Mouse (Mus musculus) forebrain, embryonic 16.5 days (tissue): ENCODE measurements at regions not wholly inside any gene's neighbourhood (a gene's known extent, or its start where the extent isn't known, plus 50 kb on each side); places are given as distances from the start of the nearest gene placed in this dataset.
"Not testable (repeated sequence)": the region's sequence is repeated elsewhere in the genome, so short reads cannot be mapped to it uniquely, and the experiment has no call there.

Experiments used
- ATAC-seq: fragments of 200-750 bp; cut with Nextera tagmentation; 2 replicates; pipeline ENCODE4 v1.8.0; 2017; ENCODE audit warnings: mild to moderate bottlenecking, moderate library complexity
- H3K27ac ChIP-seq: fragments of 300-500 bp; sonication (generic); 2 replicates; pipeline ENCODE4 v1.5.1; 2014; ENCODE audit warnings: low read length, control low read depth
- H3K27me3 ChIP-seq: fragments of 300-500 bp; sonication (generic); replicated peaks from 2 replicates; pipeline ENCODE4 v1.6.1; 2014; ENCODE audit warnings: low read length; ENCODE audit not compliant: control insufficient read depth, insufficient read depth
- H3K36me3 ChIP-seq: fragments of 300-500 bp; sonication (generic); 2 replicates; pipeline ENCODE4 v1.6.1; 2014; ENCODE audit not compliant: control insufficient read depth, insufficient read depth
- H3K4me1 ChIP-seq: fragments of 300-500 bp; sonication (generic); replicated peaks from 2 replicates; pipeline ENCODE4 v1.6.1; 2014; ENCODE audit warnings: low read length; ENCODE audit not compliant: control insufficient read depth, insufficient read depth
- H3K4me2 ChIP-seq: fragments of 300-500 bp; sonication (generic); 2 replicates; pipeline ENCODE4 v1.6.1; 2014; ENCODE audit warnings: mild to moderate bottlenecking, low read length, control low read depth
- H3K4me3 ChIP-seq: fragments of 300-500 bp; sonication (generic); replicated peaks from 2 replicates; pipeline ENCODE4 v1.5.1; 2014; ENCODE audit warnings: mild to moderate bottlenecking, low read length, control low read depth
- H3K9ac ChIP-seq: fragments of 300-500 bp; sonication (generic); replicated peaks from 2 replicates; pipeline ENCODE4 v1.6.1; 2014; ENCODE audit warnings: low read depth, low read length, control low read depth
- H3K9me3 ChIP-seq: fragments of 300-500 bp; sonication (generic); 2 replicates; pipeline ENCODE4 v1.6.1; 2016; ENCODE audit warnings: low read length; ENCODE audit not compliant: control insufficient read depth
- WGBS: fragments of 180-500 bp; shearing (Covaris S2); extraction: QIAGEN DNeasy Blood & Tissue Kit; methylation state at CpG from one replicate; pipeline ENCODE4 v1.1.7; 2014; 5-methylcytosine and 5-hydroxymethylcytosine counted together

DNA sequence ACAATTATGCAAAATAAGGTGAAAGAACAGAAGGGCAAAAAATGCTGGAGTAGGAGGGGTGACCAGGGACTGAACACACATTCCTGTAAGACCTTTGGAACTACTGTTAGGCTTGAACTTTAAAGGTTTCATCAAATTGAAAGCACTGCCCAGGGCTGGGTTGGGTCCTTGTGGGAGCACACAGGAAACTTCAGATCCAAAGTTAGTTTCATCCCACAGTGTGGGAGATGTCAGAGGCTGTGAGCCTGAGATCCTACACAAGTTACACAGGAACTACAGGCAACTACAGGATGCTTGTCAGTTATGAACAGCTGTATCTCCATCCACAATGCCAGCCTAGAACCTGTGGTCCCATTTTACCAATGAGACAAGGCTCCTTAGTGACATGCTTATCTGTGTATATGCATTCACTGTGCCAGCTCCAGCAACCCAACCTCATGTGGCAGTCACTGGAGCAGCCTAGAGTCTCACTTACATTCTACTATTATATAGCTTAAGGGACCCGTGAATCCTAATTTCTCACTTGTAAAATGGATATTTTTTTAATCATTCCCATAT lies 1334.4 kb upstream of the A1bg start:
- no peaks in the 10 kb centered on the region for H3K9me3 ChIP-seq
- no peaks in the 10 kb centered on the region for H3K27me3 ChIP-seq
- H3K4me3 ChIP-seq, result no peak overlapping the region
- no peak overlapping the region for H3K4me2 ChIP-seq
- H3K4me1 ChIP-seq, result peaks cover 8% of the 10 kb centered on the region; the same call in 1 of the 2 replicates
- no peak for ATAC-seq
- 76% methylated on average over 1 of the region's 1 CpGs for WGBS
- no peak overlapping the region for H3K9ac ChIP-seq
- no peak overlapping the region for H3K27ac ChIP-seq
- H3K36me3 ChIP-seq, result no peaks in the 10 kb centered on the region

GRCm38 (mm10) chr15:62255571-62255970 lies 1332.8 kb upstream of the A1bg start:
- Histone ChIP-seq H3K4me3 (no peak overlapping the region), H3K9me3 (no peaks in the 10 kb centered on the region), H3K4me1 (peaks cover 8% of the 10 kb centered on the region; the same call in 1 of the 2 replicates), H3K27me3 (no peaks in the 10 kb centered on the region), H3K27ac (no peak overlapping the region), H3K9ac (no peak overlapping the region), H3K4me2 (no peak overlapping the region), H3K36me3 (no peaks in the 10 kb centered on the region)
- ATAC-seq, result no peak
- WGBS, result 98% methylated on average over 5 of the region's 5 CpGs

DNA sequence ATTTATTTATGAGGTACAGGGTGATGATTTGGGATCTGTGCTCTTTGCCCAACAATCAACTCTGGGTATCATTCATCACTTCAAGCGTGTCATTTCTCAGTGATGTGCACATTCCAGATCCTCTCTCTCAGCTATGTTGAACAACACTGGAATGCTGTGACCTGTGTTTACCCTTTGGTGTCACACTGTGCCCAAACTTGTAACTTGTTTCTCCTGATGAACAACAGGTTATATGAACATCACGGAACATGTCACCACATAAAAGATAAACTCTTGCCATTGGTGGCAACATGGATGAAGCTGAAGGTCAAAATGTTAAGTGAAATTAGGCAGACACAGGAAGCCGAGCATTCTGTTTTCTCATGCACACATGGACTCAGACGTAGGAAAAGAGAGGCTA lies 1330.9 kb upstream of the A1bg start:
- H3K27ac ChIP-seq, result no peak overlapping the region
- H3K4me3 ChIP-seq, result no peak overlapping the region
- no peaks in the 10 kb centered on the region for H3K9me3 ChIP-seq
- peaks cover 15% of the 10 kb centered on the region for H3K4me1 ChIP-seq
- H3K9ac ChIP-seq, result no peak overlapping the region
- H3K36me3 ChIP-seq, result no peaks in the 10 kb centered on the region
- ATAC-seq, result no peak
- no peaks in the 10 kb centered on the region for H3K27me3 ChIP-seq
- H3K4me2 ChIP-seq, result no peak overlapping the region
- 95% methylated on average over 4 of the region's 4 CpGs for WGBS

GRCm38 (mm10) chr15:62252078-62252833 lies 1329.4 kb upstream of the A1bg start:
- H3K27ac ChIP-seq, H3K36me3 ChIP-seq, H3K4me3 ChIP-seq, H3K27me3 ChIP-seq, ATAC-seq, H3K9me3 ChIP-seq, H3K4me2 ChIP-seq, H3K4me1 ChIP-seq, H3K9ac ChIP-seq: not testable (repeated sequence)
- 88% methylated on average over 2 of the region's 2 CpGs for WGBS

GRCm38 (mm10) chr15:62249436-62249835 lies 1326.6 kb upstream of the A1bg start:
- no peaks in the 10 kb centered on the region for H3K36me3 ChIP-seq
- no peak overlapping the region for H3K9ac ChIP-seq
- no peaks in the 10 kb centered on the region for H3K27me3 ChIP-seq
- 12% methylated on average over 4 of the region's 4 CpGs for WGBS
- no peak for ATAC-seq
- peaks cover 7% of the 10 kb centered on the region for H3K4me1 ChIP-seq
- H3K4me2 ChIP-seq, result no peak overlapping the region
- H3K27ac ChIP-seq, result no peak overlapping the region
- no peak overlapping the region for H3K4me3 ChIP-seq
- no peaks in the 10 kb centered on the region for H3K9me3 ChIP-seq

GRCm38 (mm10) chr15:62246561-62247079 lies 1323.8 kb upstream of the A1bg start:
- WGBS, result 96% methylated on average over 4 of the region's 4 CpGs
- Histone ChIP-seq H3K4me2 (no peak overlapping the region), H3K36me3 (no peaks in the 10 kb centered on the region), H3K9me3 (no peaks in the 10 kb centered on the region), H3K27me3 (no peaks in the 10 kb centered on the region), H3K27ac (no peak overlapping the region), H3K4me3 (no peak overlapping the region), H3K9ac (no peak overlapping the region), H3K4me1 (peaks cover 7% of the 10 kb centered on the region)
- ATAC-seq, result no peak

DNA sequence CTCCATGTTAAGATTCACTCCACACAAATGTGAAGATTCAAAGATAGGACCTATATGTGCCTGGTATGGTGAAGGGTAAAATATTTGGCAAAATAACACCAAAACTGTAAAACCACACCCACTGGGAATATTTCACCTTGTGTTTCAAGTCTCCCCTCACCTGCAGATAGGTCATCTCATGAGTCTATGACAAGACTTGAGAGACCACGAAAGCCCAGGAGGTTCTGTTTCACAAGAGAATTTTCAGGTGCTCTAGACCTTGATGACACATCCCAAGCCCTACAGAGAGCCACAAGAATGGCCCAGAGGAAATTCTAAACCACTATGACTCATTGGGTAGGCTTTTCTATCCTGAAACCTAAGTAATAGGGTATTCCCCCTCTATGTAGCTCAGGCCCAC lies 1322.4 kb upstream of the A1bg start:
- WGBS, result 88% methylated on average over 1 of the region's 1 CpGs
- H3K4me3 ChIP-seq, result no peak overlapping the region

DNA sequence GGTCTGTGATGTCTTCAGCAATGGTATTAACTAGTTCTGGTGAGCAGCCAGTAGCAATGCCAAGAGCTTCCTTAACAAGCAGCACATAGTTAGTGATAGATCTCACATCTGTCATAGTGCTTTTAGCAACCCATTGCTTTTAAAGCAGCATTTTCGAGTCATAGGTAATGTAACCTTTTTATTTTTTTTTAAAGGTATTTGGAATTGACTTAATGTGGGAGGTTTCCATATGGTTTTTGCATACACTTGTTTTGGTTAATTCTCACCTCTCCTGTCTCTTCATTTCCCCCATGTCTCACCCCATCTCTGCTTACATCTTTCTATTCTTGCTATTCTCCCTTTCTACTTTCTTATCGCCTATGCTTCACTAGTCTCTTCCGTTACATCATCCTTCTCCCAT lies 1322.0 kb upstream of the A1bg start:
- Histone ChIP-seq H3K9me3 (no peaks in the 10 kb centered on the region), H3K9ac (no peak overlapping the region), H3K27ac (no peak overlapping the region), H3K27me3 (no peaks in the 10 kb centered on the region), H3K4me3 (no peak overlapping the region), H3K4me2 (no peak overlapping the region), H3K36me3 (no peaks in the 10 kb centered on the region), H3K4me1 (peaks cover 4% of the 10 kb centered on the region)
- 95% methylated on average over 3 of the region's 3 CpGs for WGBS
- ATAC-seq, result no peak

More for the DNA sequence above, 1322.4 kb upstream of the A1bg start:
- Histone ChIP-seq H3K4me1 (peaks cover 7% of the 10 kb centered on the region), H3K9ac (no peak overlapping the region), H3K4me2 (no peak overlapping the region), H3K9me3 (no peaks in the 10 kb centered on the region), H3K36me3 (no peaks in the 10 kb centered on the region), H3K27ac (no peak overlapping the region), H3K27me3 (no peaks in the 10 kb centered on the region)
- ATAC-seq, result no peak

GRCm38 (mm10) chr15:62240031-62240430 lies 1317.2 kb upstream of the A1bg start:
- H3K9me3 ChIP-seq, result no peaks in the 10 kb centered on the region
- WGBS, result 97% methylated on average over 3 of the region's 3 CpGs
- H3K36me3 ChIP-seq, result no peaks in the 10 kb centered on the region
- H3K4me1 ChIP-seq, result no peaks in the 10 kb centered on the region
- H3K4me2 ChIP-seq, result no peak overlapping the region
- H3K27me3 ChIP-seq, result no peaks in the 10 kb centered on the region
- H3K4me3 ChIP-seq, result no peak overlapping the region
- H3K27ac ChIP-seq, result no peak overlapping the region
- H3K9ac ChIP-seq, result no peak overlapping the region
- ATAC-seq, result no peak
